Mouse (Mus musculus): Measurements from ENCODE around the gene Crygc. TPM values are rescaled to one million over a fixed set of nuclear protein-coding genes. Genes with fewer than 3 reads are reported as not detected.
"Not testable (repeated sequence)": the region's sequence is repeated elsewhere in the genome, so short reads cannot be mapped to it uniquely, and the experiment has no call there.

Gene Crygc
- polyA plus RNA-seq, 1 experiment from 2014 or later: 0.37 TPM

DNA sequence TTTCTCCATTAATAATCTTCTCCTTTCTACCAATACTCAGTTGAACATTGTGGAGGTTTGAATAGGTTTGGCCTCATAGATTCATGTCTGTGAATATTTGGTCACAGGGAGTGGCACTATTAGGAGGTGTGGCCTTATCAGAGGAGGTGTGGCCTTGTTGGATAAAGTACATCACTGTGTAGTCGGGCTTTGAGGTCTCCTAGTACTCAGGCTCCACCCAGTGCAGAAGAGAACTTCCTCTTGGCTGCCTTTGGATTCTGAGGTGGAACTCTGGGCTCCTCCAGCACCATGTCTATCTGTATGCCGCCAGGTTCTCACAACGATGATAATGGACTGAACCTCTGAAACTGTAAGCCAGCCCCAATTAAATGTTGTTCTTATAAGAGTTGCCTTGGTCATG is 23.5 kb upstream of the Crygc start:
- H3K4me3 ChIP-seq: no peak overlapping the region
- DNase-seq (ENCODE audit: extremely low spot score, low spot score): no peak
- no peaks in the 10 kb centered on the region for H3K36me3 ChIP-seq (replicated peaks)
- H3K9me3 ChIP-seq: no peaks in the 10 kb centered on the region
- WGBS: 92% methylated on average over 3 of the region's 3 CpGs
- no peak overlapping the region for H3K27ac ChIP-seq
- no peaks in the 10 kb centered on the region for H3K27me3 ChIP-seq (ENCODE audit: poor library complexity, severe bottlenecking)
- H3K4me1 ChIP-seq: no peaks in the 10 kb centered on the region

DNA sequence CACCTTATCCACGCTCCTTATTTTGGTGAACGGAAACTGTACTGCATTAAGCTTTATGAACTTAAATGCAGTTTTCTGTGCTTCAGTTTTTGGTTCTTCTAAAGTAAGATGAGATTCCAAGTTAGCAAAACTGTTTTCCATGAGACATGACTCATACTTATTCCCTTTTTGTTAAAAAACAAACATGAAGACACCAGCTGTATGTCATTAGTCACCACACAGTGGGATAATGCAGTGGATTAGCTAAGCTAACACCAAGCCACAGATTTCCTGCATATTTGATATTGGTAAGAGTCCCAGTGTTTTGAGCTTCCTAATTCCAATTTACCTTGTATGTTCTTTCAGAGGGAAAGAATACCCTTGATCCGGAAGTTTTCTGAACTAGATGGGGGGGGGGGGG is 18.1 kb upstream of the Crygc start:
- no peaks in the 10 kb centered on the region for H3K27me3 ChIP-seq (ENCODE audit: poor library complexity, severe bottlenecking)
- H3K4me3 ChIP-seq: no peak overlapping the region
- WGBS: 93% methylated on average over 3 of the region's 3 CpGs
- H3K27ac ChIP-seq: no peak overlapping the region
- H3K9me3 ChIP-seq: no peaks in the 10 kb centered on the region
- DNase-seq (ENCODE audit: extremely low spot score, low spot score): no peak
- no peaks in the 10 kb centered on the region for H3K36me3 ChIP-seq (replicated peaks)
- no peaks in the 10 kb centered on the region for H3K4me1 ChIP-seq

DNA sequence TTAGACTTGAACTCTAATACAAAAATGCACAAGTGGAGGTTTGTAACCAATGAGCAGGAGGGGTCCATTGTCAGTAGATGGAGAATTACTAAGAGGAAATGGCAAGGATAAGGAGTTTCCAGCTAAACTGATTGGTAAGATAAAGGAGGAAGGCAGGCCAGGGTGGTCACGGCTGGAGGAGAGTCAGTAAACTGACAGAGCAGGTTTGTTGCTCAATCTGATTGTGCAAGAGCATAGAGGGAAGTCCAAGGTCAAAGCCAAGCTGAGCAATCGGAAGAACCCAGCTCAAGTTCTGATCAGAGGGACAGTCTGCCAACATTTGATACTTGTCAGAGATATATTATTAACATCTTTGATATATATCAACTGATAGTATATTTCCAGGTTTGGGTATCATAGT is 16.9 kb upstream of the Crygc start:
- no peak for DNase-seq (ENCODE audit: extremely low spot score, low spot score)
- H3K4me1 ChIP-seq: no peaks in the 10 kb centered on the region
- no peak overlapping the region for H3K4me3 ChIP-seq
- no peaks in the 10 kb centered on the region for H3K9me3 ChIP-seq
- H3K27ac ChIP-seq: no peak overlapping the region
- WGBS: 75% methylated on average over 2 of the region's 2 CpGs
- no peaks in the 10 kb centered on the region for H3K36me3 ChIP-seq (replicated peaks)
- no peaks in the 10 kb centered on the region for H3K27me3 ChIP-seq (ENCODE audit: poor library complexity, severe bottlenecking)

DNA sequence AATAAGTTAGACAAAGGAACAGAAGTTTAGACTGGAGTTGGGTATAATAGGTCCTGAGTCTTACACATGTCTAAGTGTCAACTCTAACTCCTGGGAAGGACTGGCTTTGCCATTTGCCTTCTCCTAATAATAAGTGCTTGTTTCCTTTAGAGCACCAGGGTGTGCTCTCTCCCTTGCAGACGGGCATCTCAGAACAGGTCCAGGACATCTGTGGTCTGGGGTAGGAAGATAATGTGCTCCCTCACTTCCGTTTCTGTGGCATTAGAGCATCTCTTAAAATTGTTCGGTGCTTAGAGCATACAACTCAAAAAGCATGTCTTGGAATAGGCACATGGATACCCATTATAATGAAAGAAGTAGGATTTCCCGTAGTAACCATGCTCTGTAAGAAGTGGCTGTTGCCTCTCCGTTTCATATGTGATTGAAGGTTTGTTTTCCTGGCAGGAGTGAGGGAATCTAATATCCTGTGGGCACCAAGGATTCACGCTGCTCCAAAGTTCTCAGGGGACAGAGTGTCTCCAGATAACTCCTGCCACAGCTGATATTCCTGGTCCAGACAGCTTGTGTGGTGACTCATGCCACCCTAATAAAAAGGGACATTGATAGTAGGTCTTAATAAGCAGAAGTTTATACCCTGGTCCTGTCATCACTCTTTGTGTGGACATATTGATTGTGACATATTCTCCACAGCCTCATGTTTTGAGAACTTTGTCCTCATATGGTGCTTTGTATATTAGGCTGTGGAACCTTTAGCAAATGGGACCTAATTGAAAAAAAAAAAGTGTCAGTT is 15.3 kb upstream of the Crygc start:
- Histone ChIP-seq H3K36me3 (replicated peaks) (no peaks in the 10 kb centered on the region), H3K9me3 (no peaks in the 10 kb centered on the region), H3K4me1 (no peaks in the 10 kb centered on the region), H3K27me3 (ENCODE audit: poor library complexity, severe bottlenecking) (no peaks in the 10 kb centered on the region), H3K4me3 (no peak overlapping the region), H3K27ac (no peak overlapping the region)
- no peak for DNase-seq (ENCODE audit: extremely low spot score, low spot score)
- WGBS: 81% methylated on average over 6 of the region's 6 CpGs

DNA sequence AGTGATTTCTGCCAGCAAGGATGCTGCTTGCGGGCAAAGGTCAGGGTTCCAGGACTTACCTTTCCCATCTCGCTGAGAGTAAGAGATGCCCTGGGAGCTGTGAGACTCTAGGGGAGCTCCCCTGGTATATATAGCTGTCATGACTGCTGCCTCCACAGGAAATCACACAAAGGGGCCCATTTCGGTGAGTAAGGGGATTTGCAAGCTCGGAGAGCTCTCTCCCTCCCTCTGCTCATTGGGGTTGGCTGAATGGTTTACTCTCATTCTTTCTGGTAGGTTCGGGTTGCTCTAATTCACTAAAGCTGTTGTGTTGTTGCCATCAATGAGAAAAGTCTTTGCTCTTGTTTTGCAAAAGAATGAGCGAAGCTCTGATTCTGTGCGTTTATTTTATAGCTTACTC is 8.7 kb upstream of the Crygc start, which contains the start of gene Crygb:
Gene Crygb, minus strand, starts transcription at position 101 of the 400 bp plus-strand sequence.
- Histone ChIP-seq H3K4me1 (peaks cover 5% of the 10 kb centered on the region), H3K27ac (no peak within 1 kb of the TSS), H3K9me3 (no peaks in the 10 kb centered on the region), H3K36me3 (replicated peaks) (no peaks in the 10 kb centered on the region), H3K27me3 (ENCODE audit: poor library complexity, severe bottlenecking) (no peaks in the 10 kb centered on the region; the same call in 1 of the 2 replicates), H3K4me3 (no peak within 1 kb of the TSS)
- no peak for DNase-seq (ENCODE audit: extremely low spot score, low spot score)
- 26% methylated on average over 7 of the region's 7 CpGs for WGBS

DNA sequence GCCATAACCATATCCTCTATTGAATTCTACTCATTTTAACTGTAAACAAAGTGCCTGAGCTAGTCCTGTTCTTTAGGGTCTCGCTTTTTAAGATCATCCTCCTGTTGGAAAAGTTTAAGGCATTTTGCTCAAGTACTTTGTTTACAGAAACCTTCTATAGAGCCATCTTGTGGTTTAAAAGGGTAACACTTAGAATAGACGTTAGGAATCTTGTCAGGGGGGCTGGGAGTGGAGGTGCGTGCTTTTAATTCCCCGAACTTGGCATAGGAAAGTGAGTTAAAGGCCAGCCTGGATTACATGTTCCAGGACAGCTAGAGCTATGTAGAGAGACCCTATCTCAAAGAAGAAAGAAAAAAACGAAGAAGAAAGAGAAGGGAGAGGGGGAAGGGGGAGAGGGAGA is 2.1 kb upstream of the Crygc start:
- Histone ChIP-seq H3K4me1 (peaks cover 6% of the 10 kb centered on the region), H3K36me3 (replicated peaks) (no peaks in the 10 kb centered on the region), H3K4me3 (no peak overlapping the region), H3K27ac (no peak overlapping the region), H3K9me3 (no peaks in the 10 kb centered on the region), H3K27me3 (ENCODE audit: poor library complexity, severe bottlenecking) (no peaks in the 10 kb centered on the region)
- 25% methylated on average over 5 of the region's 5 CpGs for WGBS
- no peak for DNase-seq (ENCODE audit: extremely low spot score, low spot score)

DNA sequence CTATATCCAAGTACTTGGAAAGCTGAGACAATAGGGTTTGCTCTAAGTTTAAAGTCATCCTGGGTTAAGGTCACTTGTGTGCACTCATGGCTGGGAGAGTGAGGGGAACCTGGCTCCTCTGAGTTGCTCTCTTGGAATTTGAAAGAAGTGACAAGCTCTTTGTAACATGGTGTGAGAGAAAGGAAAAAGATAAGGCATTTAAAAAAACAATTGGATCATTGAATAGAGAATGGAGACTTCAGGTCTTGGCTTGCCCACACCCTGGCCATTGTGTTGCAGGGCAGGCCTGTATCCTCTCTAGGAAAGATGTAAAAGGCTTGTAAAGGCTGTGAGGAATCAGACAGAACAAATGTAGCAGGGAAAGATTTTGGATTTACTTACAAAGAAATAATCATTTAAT is 5.6 kb downstream of the Crygc start:
- H3K36me3 ChIP-seq (replicated peaks): no peaks in the 10 kb centered on the region
- no peaks in the 10 kb centered on the region for H3K9me3 ChIP-seq
- no peak overlapping the region for H3K27ac ChIP-seq
- DNase-seq (ENCODE audit: extremely low spot score, low spot score): no peak
- no peak overlapping the region for H3K4me3 ChIP-seq
- H3K27me3 ChIP-seq (ENCODE audit: poor library complexity, severe bottlenecking): no peaks in the 10 kb centered on the region
- H3K4me1 ChIP-seq: no peaks in the 10 kb centered on the region; the same call in 1 of the 2 replicates

DNA sequence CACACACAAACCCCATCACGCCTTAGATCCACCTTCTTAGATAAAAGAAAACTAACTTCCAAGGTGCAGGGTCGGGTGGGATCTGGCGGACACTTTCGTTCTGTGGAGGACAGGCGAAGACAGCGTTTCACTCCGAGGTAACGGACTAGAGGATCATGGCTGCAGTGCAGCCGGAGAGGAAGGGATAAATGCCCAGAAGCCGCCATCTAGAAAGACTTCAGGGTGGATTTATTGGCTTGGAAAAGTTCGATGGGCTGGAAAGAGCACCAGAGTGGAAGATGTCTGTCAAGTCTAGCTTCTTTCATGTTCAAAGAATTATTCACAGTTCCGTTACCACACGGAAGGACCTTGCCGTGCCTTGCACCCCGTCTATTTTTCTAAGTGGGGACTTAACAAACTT is 9.3 kb downstream of the Crygc start:
- H3K27me3 ChIP-seq (ENCODE audit: poor library complexity, severe bottlenecking): no peaks in the 10 kb centered on the region
- WGBS: 88% methylated on average over 15 of the region's 15 CpGs
- no peaks in the 10 kb centered on the region; the same call in 1 of the 2 replicates for H3K4me1 ChIP-seq
- no peak overlapping the region for H3K27ac ChIP-seq
- H3K36me3 ChIP-seq (replicated peaks): no peaks in the 10 kb centered on the region
- no peak overlapping the region for H3K4me3 ChIP-seq
- H3K9me3 ChIP-seq: no peaks in the 10 kb centered on the region
- no peak for DNase-seq (ENCODE audit: extremely low spot score, low spot score)

DNA sequence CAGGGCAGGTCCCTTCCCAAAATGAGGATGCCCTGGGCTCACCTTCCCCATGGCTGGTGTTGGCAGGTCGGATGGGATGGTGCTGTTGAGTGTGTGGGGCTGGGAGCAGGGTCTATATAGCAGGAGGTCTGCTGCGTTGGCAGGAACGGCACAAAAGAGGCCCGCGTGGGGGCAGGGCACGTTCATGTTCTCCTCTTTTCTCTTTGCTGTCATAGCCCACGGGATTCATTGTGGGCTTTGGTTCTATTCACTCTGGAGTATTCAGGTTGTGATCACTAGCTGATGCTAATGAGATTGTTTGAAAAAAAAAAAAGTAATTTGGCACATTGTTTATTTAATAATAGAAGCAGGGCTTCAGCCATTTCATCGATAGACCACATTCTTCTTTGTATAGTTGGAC is 10.1 kb downstream of the Crygc start, which contains the start of gene Crygd:
Gene Crygd, minus strand, starts transcription at position 101 of the 400 bp plus-strand sequence.
- Histone ChIP-seq H3K4me1 (no peaks in the 10 kb centered on the region; the same call in 1 of the 2 replicates), H3K27ac (no peak within 1 kb of the TSS), H3K4me3 (no peak within 1 kb of the TSS), H3K9me3 (no peaks in the 10 kb centered on the region), H3K27me3 (ENCODE audit: poor library complexity, severe bottlenecking) (no peaks in the 10 kb centered on the region), H3K36me3 (replicated peaks) (no peaks in the 10 kb centered on the region)
- 73% methylated on average over 8 of the region's 8 CpGs for WGBS
- DNase-seq (ENCODE audit: extremely low spot score, low spot score): no peak

DNA sequence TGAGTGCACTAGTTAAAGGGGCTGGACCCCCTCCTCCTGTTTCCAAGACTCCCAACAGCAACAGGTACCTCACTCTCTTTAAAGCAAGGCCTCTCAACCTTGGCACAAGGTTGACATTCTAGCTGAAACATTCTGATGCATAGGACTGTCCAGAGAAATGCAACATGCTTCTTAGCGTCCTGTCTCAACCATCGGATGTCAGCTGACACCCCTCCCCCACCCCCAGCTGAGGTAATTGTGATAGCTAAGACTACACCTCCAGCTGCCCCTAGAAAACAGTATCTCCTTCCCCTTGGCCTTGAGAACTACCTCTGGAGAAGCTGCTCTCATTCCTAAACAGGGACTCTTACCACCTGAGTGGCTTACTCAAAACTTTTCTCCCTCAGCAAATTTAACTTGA is 21.3 kb downstream of the Crygc start:
- H3K36me3 ChIP-seq (replicated peaks): no peaks in the 10 kb centered on the region
- H3K27me3 ChIP-seq (ENCODE audit: poor library complexity, severe bottlenecking): peaks cover 8% of the 10 kb centered on the region; the same call in 1 of the 2 replicates
- H3K27ac ChIP-seq: peak overlapping the region; percentile 62
- 34% methylated on average over 2 of the region's 2 CpGs for WGBS
- no peaks in the 10 kb centered on the region for H3K9me3 ChIP-seq
- H3K4me3 ChIP-seq: no peak overlapping the region
- DNase-seq (ENCODE audit: extremely low spot score, low spot score): no peak
- peaks cover 31% of the 10 kb centered on the region for H3K4me1 ChIP-seq

DNA sequence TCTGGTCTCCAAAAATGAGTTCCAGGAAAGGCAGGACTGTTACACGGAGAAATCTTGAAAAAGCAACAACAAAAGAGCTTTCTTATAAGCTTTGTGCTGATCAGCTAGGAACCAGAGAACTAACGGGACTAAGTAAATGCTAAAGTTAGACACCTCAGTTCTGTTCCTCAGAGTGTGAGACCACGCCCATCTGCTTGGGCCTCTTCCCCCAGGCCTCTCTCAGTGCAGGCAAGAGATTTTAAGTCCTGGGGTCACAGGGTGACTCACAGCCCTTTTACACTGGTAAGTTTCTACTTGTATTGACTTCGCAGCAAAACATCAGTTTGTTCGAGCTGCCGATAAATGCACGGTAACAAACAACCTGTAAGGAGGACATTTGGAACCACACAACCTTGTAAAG is 21.8 kb downstream of the Crygc start:
- DNase-seq (ENCODE audit: extremely low spot score, low spot score): no peak
- H3K27ac ChIP-seq: peak overlapping the region; percentile 62

DNA sequence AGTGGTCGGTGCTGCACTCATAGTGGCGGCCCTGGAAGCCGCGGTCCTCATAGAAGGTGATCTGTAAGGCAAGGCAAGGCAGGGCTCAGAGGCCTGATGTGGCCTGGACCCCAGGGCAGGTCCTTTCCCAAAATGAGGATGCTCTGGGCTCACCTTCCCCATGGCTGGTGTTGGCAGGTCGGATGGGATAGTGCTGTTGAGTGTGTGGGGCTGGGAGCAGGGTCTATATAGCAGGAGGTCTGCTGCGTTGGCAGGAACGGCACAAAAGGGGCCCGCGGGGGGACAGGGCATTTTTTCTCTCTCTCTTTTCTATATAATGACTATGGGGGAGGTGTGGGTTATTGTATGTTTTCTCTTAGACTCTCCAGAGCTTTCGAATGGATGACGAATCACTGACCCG is 22.5 kb downstream of the Crygc start, which contains the start of gene Cryge:
Gene Cryge, minus strand, starts transcription at position 198 of the 400 bp plus-strand sequence.
- not testable (repeated sequence) for H3K9me3 ChIP-seq; H3K27me3 ChIP-seq (ENCODE audit: poor library complexity, severe bottlenecking); H3K4me3 ChIP-seq; H3K36me3 ChIP-seq (replicated peaks)
- Histone ChIP-seq H3K27ac (peak within 1 kb of the TSS; percentile 62), H3K4me1 (peaks cover 31% of the 10 kb centered on the region)
- DNase-seq (ENCODE audit: extremely low spot score, low spot score): peak; percentile 18
- 63% methylated on average over 12 of the region's 12 CpGs for WGBS

More for the DNA sequence above, 21.8 kb downstream of the Crygc start:
- Histone ChIP-seq H3K4me1 (peaks cover 31% of the 10 kb centered on the region), H3K9me3 (no peaks in the 10 kb centered on the region), H3K4me3 (no peak overlapping the region), H3K36me3 (replicated peaks) (no peaks in the 10 kb centered on the region), H3K27me3 (ENCODE audit: poor library complexity, severe bottlenecking) (peaks cover 8% of the 10 kb centered on the region; the same call in 1 of the 2 replicates)
- 57% methylated on average over 7 of the region's 7 CpGs for WGBS

DNA sequence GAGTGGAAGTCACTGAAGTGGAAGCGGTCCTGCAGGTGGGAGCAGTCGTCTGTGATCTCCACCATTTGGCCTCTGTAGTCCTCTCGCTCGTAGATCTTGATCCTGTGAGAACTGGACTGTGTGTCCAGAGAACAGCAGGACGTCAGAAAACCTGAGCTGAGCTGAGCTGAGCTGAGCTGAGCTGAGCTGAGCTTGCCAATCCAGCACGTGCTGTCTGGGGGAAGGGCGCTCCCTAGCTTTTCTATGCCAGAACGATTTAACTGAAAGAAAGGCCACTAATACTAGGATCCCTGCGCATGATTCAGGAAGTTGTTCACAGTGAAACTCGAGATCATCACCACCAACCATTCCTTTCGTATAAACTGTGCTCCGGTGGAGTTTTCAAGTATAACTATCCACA is 24.7 kb downstream of the Crygc start:
- 60% methylated on average over 12 of the region's 12 CpGs for WGBS
- DNase-seq (ENCODE audit: extremely low spot score, low spot score): no peak

More for the DNA sequence above, 24.7 kb downstream of the Crygc start:
- H3K36me3 ChIP-seq (replicated peaks): no peaks in the 10 kb centered on the region
- H3K27me3 ChIP-seq (ENCODE audit: poor library complexity, severe bottlenecking): peaks cover 8% of the 10 kb centered on the region; the same call in 1 of the 2 replicates
- no peak overlapping the region for H3K4me3 ChIP-seq
- H3K9me3 ChIP-seq: no peaks in the 10 kb centered on the region
- no peak overlapping the region; the same call in 1 of the 2 replicates for H3K27ac ChIP-seq
- peaks cover 31% of the 10 kb centered on the region for H3K4me1 ChIP-seq
